Mouse (Mus musculus) heart, embryonic 14.5 days (tissue): ENCODE data around the gene Hapln4. TPM values are rescaled to one million over a fixed set of nuclear protein-coding genes. Genes with fewer than 3 reads are reported as not detected.
A peak's percentile ranks its signal among the peaks of the same experiment; 100 is the strongest.

Experiments used
- ATAC-seq: fragments of 200-750 bp; cut with Nextera tagmentation; 2 replicates; pipeline ENCODE4 v1.8.0; 2017; ENCODE audit warnings: low read depth, moderate TSS enrichment; ENCODE audit not compliant: insufficient number of reproducible peaks, insufficient read depth, low FRiP score
- H3K27ac ChIP-seq, 2 experiments: fragments of 200-500 bp in 1 of 2; fragments of 300-500 bp in 1 of 2; sonication (generic) in 1 of 2; replicated peaks in 1 of 2; 2 replicates each; pipeline ENCODE4 v1.5.1; 2012 to 2014; ENCODE audit warnings: low read depth in 2 of 2, low read length in 2 of 2, control low read depth in 1 of 2, mild to moderate bottlenecking in 1 of 2, mixed read lengths in 1 of 2; ENCODE audit not compliant: control insufficient read depth in 1 of 2, insufficient read depth in 1 of 2
- H3K27me3 ChIP-seq: fragments of 300-500 bp; sonication (generic); 2 replicates; pipeline ENCODE4 v1.6.1; 2014; ENCODE audit warnings: mild to moderate bottlenecking, low read length, control low read depth; ENCODE audit not compliant: control insufficient read depth, insufficient read depth
- H3K36me3 ChIP-seq: fragments of 300-500 bp; sonication (generic); 2 replicates; pipeline ENCODE4 v1.6.1; 2014; ENCODE audit warnings: mild to moderate bottlenecking, control low read depth, low read length, mixed read lengths; ENCODE audit not compliant: control insufficient read depth, insufficient read depth
- H3K4me1 ChIP-seq, 2 experiments: fragments of 200-500 bp in 1 of 2; fragments of 300-500 bp in 1 of 2; sonication (generic) in 1 of 2; 2 replicates each; pipeline ENCODE4 v1.6.1; 2012 to 2014; ENCODE audit warnings: low read length in 2 of 2, control low read depth in 1 of 2, mixed read lengths in 1 of 2; ENCODE audit not compliant: control insufficient read depth in 2 of 2, insufficient read depth in 2 of 2
- H3K4me2 ChIP-seq: fragments of 300-500 bp; sonication (generic); 2 replicates; pipeline ENCODE4 v1.6.1; 2014; ENCODE audit warnings: mild to moderate bottlenecking, low read length
- H3K4me3 ChIP-seq, 2 experiments: fragments of 200-500 bp in 1 of 2; fragments of 300-500 bp in 1 of 2; sonication (generic) in 1 of 2; 2 replicates each; pipeline ENCODE4 v1.5.1; 2012 to 2014; ENCODE audit warnings: low read length in 2 of 2, mild to moderate bottlenecking in 2 of 2, control low read depth in 1 of 2, low read depth in 1 of 2, moderate library complexity in 1 of 2; ENCODE audit not compliant: control insufficient read depth in 1 of 2, insufficient read depth in 1 of 2
- H3K9ac ChIP-seq: fragments of 300-500 bp; sonication (generic); 2 replicates; pipeline ENCODE4 v1.6.1; 2014; ENCODE audit warnings: mild to moderate bottlenecking, low read length
- H3K9me3 ChIP-seq: fragments of 300-500 bp; sonication (generic); 2 replicates; pipeline ENCODE4 v1.6.1; 2016; ENCODE audit warnings: low read length, control low read depth; ENCODE audit not compliant: control insufficient read depth
- WGBS: fragments of 180-500 bp; shearing (Covaris S2); extraction: QIAGEN DNeasy Blood & Tissue Kit; methylation state at CpG from one replicate; pipeline ENCODE4 v1.1.7; 2014; 5-methylcytosine and 5-hydroxymethylcytosine counted together
- polyA plus RNA-seq: library from polyadenylated mRNA; unstranded; fragments of >200 nt; fragmentation: Nextera tagmentation; extraction: Ambion mirVana; gene quantifications from 2 replicates; pipeline ENCODE4 v1.2.1, GENCODE M21; 2014

Gene Hapln4
- polyA plus RNA-seq, 1 experiment from 2014 or later: 0.19 TPM

DNA sequence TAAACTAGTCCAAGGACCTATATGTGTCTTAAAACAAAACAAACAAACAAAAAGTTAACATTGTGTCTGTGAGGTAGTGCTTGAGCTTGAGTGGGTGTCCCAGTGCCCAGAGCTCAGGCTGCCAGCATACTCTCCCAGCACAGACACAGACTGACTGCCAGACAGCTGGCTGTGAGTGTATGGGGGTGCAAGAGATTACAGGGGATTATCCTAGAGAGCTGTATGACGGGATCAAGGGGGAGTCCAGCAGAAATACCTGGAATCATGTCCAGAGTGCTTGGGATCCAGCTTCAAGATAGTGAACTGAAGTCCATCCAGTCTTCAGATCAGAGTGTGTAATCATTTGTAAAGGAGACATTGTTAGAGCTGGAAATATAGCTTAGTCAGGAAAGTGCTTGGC lies 25.5 kb upstream of the Hapln4 start:
- no peak overlapping the region for H3K27ac ChIP-seq
- no peak overlapping the region for H3K4me3 ChIP-seq
- 67% methylated on average over 1 of the region's 1 CpGs for WGBS
- no peaks in the 10 kb centered on the region for H3K27me3 ChIP-seq
- ATAC-seq: no peak
- no peak overlapping the region for H3K9ac ChIP-seq
- H3K36me3 ChIP-seq: peaks cover 91% of the 10 kb centered on the region
- H3K9me3 ChIP-seq: no peaks in the 10 kb centered on the region
- no peak overlapping the region for H3K4me2 ChIP-seq
- no peaks in the 10 kb centered on the region for H3K4me1 ChIP-seq

DNA sequence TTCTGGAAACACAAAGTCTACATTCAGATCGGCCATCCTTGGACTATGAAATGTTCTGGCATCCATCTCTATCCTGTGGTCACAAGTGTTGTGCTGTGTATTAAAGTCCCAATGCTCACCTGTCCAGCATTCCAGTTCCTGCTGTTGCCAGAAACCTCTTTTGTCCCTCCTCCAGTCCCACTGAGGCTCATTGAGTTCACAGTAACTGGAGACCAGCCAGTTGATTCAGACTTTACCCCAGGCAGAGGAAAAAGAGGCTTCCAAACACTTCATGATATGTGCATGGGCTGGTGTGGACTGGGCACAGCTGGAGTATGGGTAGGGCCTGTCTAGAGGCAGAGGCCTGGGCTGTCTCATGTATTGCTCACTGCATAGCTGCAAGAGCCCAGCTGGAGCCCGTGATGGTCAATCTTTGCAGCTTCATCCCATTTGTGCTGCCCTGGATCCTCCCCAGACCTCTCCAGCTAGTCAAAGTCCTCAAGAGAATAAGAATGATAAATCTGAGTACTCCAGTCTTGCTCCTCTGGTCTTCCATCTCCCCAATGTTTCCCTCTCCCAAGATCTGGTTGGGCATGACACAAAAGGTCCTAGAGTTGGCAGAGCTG lies 11.3 kb upstream of the Hapln4 start:
- H3K27ac ChIP-seq: peak overlapping the region in 1 of 2 experiments; percentile 19; a peak in 1 of 4 replicates
- peaks cover 51% of the 10 kb centered on the region for H3K36me3 ChIP-seq
- H3K27me3 ChIP-seq: no peaks in the 10 kb centered on the region
- no peak overlapping the region for H3K4me2 ChIP-seq
- 0 out of 2 replicates have a peak, but pooled peaks have one; percentile 25 for ATAC-seq
- peaks cover 13 to 21% of the 10 kb centered on the region in 2 experiments; a peak in 3 of 4 replicates for H3K4me1 ChIP-seq
- no peak overlapping the region for H3K9ac ChIP-seq
- H3K4me3 ChIP-seq: no peak overlapping the region
- no peaks in the 10 kb centered on the region for H3K9me3 ChIP-seq
- 69% methylated on average over 2 of the region's 2 CpGs for WGBS

- Histone ChIP-seq H3K27me3 (no peaks in the 10 kb centered on the region), H3K27ac (peak within 1 kb of the TSS in 1 of 2 experiments; percentile 19; a peak in 1 of 4 replicates), H3K36me3 (peaks cover 45% of the 10 kb centered on the region), H3K9me3 (no peaks in the 10 kb centered on the region), H3K4me2 (peak within 1 kb of the TSS; percentile 76), H3K4me3 (peak within 1 kb of the TSS; percentile 26 to 28), H3K4me1 (peaks cover 13 to 21% of the 10 kb centered on the region in 2 experiments; a peak in 3 of 4 replicates), H3K9ac (peak within 1 kb of the TSS; percentile 57)
- 10% methylated on average over 21 of the region's 27 CpGs for WGBS
- ATAC-seq: peak; percentile 51
Measured at GRCm38 (mm10) chr8:70072441-70073069, 10.7 kb upstream of the Hapln4 start, which contains the start of gene Tm6sf2. Tm6sf2 (plus strand) TSS chr8:70072924.

DNA sequence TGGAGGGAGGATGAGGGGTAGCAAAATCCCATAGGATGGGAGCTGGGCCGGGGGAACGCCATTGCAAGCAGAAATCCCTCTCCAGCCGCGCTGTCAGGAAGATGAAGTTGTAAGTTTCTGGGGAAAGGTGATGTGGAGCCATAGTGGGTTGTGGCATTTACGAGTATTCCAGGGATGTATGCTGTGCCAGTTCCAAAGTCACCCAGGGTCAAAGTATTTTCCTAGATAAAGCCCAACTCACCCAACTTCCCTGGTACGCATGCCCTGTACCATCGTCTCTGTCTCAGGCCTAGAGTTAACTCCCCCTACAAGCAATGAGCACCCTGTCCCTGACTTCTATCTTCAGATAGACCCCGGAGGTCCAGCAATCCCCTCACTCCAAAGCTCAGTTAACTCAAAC lies 10.1 kb upstream of the Hapln4 start:
- WGBS: 55% methylated on average over 8 of the region's 8 CpGs
- Histone ChIP-seq H3K4me1 (peaks cover 13 to 21% of the 10 kb centered on the region in 2 experiments; a peak in 3 of 4 replicates), H3K27me3 (no peaks in the 10 kb centered on the region), H3K36me3 (peaks cover 39% of the 10 kb centered on the region), H3K4me3 (peak overlapping the region; percentile 26 to 28), H3K27ac (no peak overlapping the region), H3K9ac (peak overlapping the region; percentile 57), H3K9me3 (no peaks in the 10 kb centered on the region), H3K4me2 (peak overlapping the region; percentile 76)
- no peak for ATAC-seq

- Histone ChIP-seq H3K4me2 (no peak overlapping the region), H3K27ac (no peak overlapping the region), H3K4me3 (no peak overlapping the region), H3K27me3 (no peaks in the 10 kb centered on the region), H3K4me1 (peaks cover 12 to 17% of the 10 kb centered on the region in 2 experiments; a peak in 3 of 4 replicates), H3K36me3 (peaks cover 34% of the 10 kb centered on the region), H3K9ac (no peak overlapping the region), H3K9me3 (no peaks in the 10 kb centered on the region)
- no peak for ATAC-seq
- WGBS: 36% methylated on average over 1 of the region's 1 CpGs
Measured at GRCm38 (mm10) chr8:70073682-70074081, 9.6 kb upstream of the Hapln4 start.

GRCm38 (mm10) chr8:70081976-70082375 lies 1.3 kb upstream of the Hapln4 start:
- Histone ChIP-seq H3K36me3 (no peaks in the 10 kb centered on the region), H3K9me3 (no peaks in the 10 kb centered on the region), H3K4me1 (peaks cover 14 to 23% of the 10 kb centered on the region in 2 experiments), H3K9ac (no peak overlapping the region), H3K27me3 (peaks cover 50% of the 10 kb centered on the region), H3K4me2 (no peak overlapping the region), H3K27ac (no peak overlapping the region), H3K4me3 (no peak overlapping the region)
- 81% methylated on average over 2 of the region's 2 CpGs for WGBS
- no peak for ATAC-seq

- Histone ChIP-seq H3K36me3 (no peaks in the 10 kb centered on the region), H3K4me1 (peaks cover 6 to 18% of the 10 kb centered on the region in 2 experiments; a peak in 3 of 4 replicates), H3K4me3 (peak overlapping the region; percentile 44 to 50), H3K27ac (no peak overlapping the region), H3K27me3 (peaks cover 75% of the 10 kb centered on the region), H3K9ac (peak overlapping the region; percentile 49), H3K9me3 (no peaks in the 10 kb centered on the region), H3K4me2 (peak overlapping the region; percentile 86)
- 2% methylated on average over 70 of the region's 71 CpGs for WGBS
- ATAC-seq: no peak
Measured at GRCm38 (mm10) chr8:70084191-70085065, 1.2 kb downstream of the Hapln4 start.
